Mouse (Mus musculus): Measurements from ENCODE around the gene Foxn2. TPM values are rescaled to one million over a fixed set of nuclear protein-coding genes. Genes with fewer than 3 reads are reported as not detected.

The Foxn2 gene
- total RNA-seq (2021) = 10 to 100 TPM; 15.6 to 15.9 TPM
- long read RNA-seq, experiment 1, full-length matches to known transcripts = 5 of 10 reads
- long read RNA-seq, experiment 1, partial matches to known transcripts = 4 of 10 reads
- long read RNA-seq, experiment 1, other reads (novel, unspliced or antisense) = 1 of 10 reads
- long read RNA-seq, experiment 2, full-length matches to known transcripts = 1 of 12 reads
- long read RNA-seq, experiment 2, partial matches to known transcripts = 4 of 12 reads
- long read RNA-seq, experiment 2, other reads (novel, unspliced or antisense) = 7 of 12 reads

DNA sequence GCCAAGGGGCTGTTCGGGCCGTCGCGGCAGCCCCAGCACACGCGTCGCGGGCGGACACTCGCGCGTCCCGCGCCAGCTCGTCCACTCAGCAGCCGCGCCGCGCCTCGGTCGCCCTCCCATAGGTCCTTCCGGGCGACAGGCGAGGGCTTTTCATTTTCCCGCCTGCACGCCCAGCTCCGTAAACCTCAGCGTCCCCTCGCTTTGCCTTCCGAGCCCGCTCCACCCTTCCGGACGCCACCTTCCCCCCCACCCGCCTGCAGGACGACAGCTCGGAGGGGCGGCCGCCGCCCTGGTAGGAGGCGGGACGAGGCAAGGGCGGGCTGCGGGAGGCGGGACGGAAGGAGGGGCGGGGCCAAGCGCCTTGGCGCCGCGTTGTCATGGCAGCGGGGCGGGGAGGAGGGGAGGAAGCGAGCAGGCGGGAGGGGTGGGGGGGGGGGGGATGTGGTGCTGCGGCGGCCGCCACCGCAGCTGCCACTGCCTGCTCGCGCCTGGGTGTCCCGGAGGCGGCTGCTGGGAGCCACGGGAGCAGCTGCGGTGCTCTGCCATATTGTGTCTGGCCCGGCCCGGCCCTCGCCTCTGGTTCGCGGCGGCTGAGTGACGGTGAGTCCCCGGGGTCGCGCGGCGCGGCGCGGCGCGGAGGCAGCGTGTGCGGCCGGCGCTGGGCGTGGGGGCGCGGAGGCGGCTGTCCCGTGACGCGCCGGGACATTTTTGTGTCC lies at the start of gene Foxn2:
Gene Foxn2, plus strand, starts transcription at position 427 of the 716 bp plus-strand sequence.
- intact Hi-C loops (cut with DNase I) = loop anchor here (2.0 to 5.0 kb wide), 5 partner anchors 52 to 376 kb away; partner anchors contain the start of gene Fbxo11
- peak within 1 kb of the TSS; percentile 97 for H3K4me3 ChIP-seq
- no peak for TF ChIP-seq CTCF (IDR thresholded peaks at IDR 0.05)
- peak; percentile 89 to 93 for DNase-seq (ENCODE audit: extremely low spot score in 1 of 2, low spot score in 2 of 2)
- peak within 1 kb of the TSS; percentile 85 for H3K27ac ChIP-seq

GRCm38 (mm10) chr17:88397501-88397900 lies 43.0 kb upstream of the Foxn2 start:
- intact Hi-C loops (cut with DNase I) = no loop called here
- H3K4me3 ChIP-seq = no peak overlapping the region
- H3K27ac ChIP-seq = no peak overlapping the region
- TF ChIP-seq CTCF (IDR thresholded peaks at IDR 0.05) = no peak
- DNase-seq (ENCODE audit: extremely low spot score in 1 of 2, low spot score in 2 of 2) = no peak

GRCm38 (mm10) chr17:88398090-88398489 lies 42.4 kb upstream of the Foxn2 start:
- DNase-seq (ENCODE audit: extremely low spot score in 1 of 2, low spot score in 2 of 2) = no peak
- intact Hi-C loops (cut with DNase I) = no loop called here
- no peak for TF ChIP-seq CTCF (IDR thresholded peaks at IDR 0.05)
- H3K4me3 ChIP-seq = no peak overlapping the region
- H3K27ac ChIP-seq = no peak overlapping the region

DNA sequence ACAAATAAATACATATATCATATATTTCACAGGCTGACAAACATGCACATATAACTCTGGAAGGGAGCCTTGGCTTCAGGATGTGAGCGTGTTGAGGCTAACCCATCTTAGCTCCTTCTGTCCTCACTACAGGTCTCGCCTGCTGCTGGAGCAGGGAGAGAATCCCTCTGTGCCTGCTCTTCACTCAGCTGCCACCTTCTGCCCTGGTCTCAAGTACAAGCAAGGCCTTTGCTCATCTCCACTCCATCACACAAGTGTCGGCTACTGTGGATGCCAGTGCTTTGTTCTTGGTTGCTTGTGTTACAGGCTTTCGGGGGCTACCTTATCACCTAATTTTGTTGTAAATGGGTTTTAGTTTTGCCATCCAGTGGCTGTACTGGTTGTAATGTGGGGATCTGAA lies 41.7 kb upstream of the Foxn2 start:
- no peak overlapping the region for H3K4me3 ChIP-seq
- intact Hi-C loops (cut with DNase I) = no loop called here
- TF ChIP-seq CTCF (IDR thresholded peaks at IDR 0.05) = no peak
- H3K27ac ChIP-seq = no peak overlapping the region
- no peak for DNase-seq (ENCODE audit: extremely low spot score in 1 of 2, low spot score in 2 of 2)

- intact Hi-C loops (cut with DNase I) = no loop called here
- no peak for TF ChIP-seq CTCF (IDR thresholded peaks at IDR 0.05)
- H3K4me3 ChIP-seq = no peak overlapping the region
- no peak for DNase-seq (ENCODE audit: extremely low spot score in 1 of 2, low spot score in 2 of 2)
- H3K27ac ChIP-seq = no peak overlapping the region
These were observed 40.4 kb upstream of the Foxn2 start for GRCm38 (mm10) chr17:88400122-88400521.

DNA sequence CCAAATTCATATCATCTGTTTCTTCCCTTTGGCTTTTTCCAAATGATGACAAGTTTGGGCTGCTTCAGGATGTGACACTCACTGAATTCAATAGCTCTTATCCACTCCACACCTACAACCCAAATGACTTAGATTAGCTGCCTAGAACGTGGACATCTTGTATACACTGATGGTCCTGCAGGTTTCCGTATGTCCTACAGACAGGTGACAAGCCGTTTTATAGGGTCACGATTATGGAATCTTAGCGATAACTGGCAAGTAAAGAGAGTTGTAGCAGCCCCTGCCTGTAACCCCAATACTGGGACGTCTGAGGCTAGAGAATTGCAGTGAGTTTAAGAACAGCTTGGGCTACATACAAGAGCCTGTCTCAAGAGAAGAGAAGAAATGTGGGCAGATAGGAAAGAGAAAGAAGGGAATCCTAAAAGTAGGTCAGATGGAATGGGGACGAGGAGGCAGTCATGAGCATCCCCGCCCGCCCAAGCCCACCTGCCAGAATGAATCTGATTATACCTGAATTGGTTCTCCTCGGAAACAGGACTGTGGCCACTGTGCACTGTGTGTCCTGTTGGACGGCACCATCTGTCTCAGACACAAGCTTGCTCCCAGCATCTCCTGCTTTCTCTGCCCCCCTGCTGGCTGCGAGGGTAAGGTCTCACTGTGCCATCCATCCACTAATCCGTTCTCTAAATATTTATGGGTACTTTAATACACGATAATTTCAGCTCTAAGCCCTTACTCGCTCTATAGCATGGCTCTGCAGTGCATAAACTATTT lies 39.6 kb upstream of the Foxn2 start:
- no peak for TF ChIP-seq CTCF (IDR thresholded peaks at IDR 0.05)
- H3K4me3 ChIP-seq = no peak overlapping the region
- DNase-seq (ENCODE audit: extremely low spot score in 1 of 2, low spot score in 2 of 2) = no peak
- no peak overlapping the region for H3K27ac ChIP-seq
- intact Hi-C loops (cut with DNase I) = no loop called here

GRCm38 (mm10) chr17:88403269-88403668 lies 37.2 kb upstream of the Foxn2 start:
- intact Hi-C loops (cut with DNase I) = no loop called here
- H3K4me3 ChIP-seq = no peak overlapping the region
- H3K27ac ChIP-seq = no peak overlapping the region
- TF ChIP-seq CTCF (IDR thresholded peaks at IDR 0.05) = no peak
- no peak for DNase-seq (ENCODE audit: extremely low spot score in 1 of 2, low spot score in 2 of 2)

DNA sequence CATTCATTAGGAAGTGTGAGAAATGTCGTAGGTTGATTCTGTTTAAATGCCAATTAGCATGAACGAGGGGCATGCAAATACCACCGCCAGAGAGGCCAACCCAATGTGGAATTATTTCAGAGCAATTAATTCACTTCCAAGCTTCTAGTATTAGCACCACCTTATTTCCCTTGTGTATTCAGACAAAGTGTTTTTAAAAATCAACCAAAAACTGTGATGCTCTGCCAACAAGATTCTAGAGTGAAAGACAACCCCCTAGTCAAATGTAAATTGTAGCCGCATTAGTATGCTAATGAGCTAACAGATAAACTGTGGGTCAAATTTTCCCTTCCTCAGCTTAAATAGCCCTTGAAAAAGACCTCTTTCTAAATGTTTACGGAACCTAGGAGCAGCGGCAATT lies 36.0 kb upstream of the Foxn2 start:
- DNase-seq (ENCODE audit: extremely low spot score in 1 of 2, low spot score in 2 of 2) = no peak
- intact Hi-C loops (cut with DNase I) = no loop called here
- TF ChIP-seq CTCF (IDR thresholded peaks at IDR 0.05) = no peak
- no peak overlapping the region for H3K4me3 ChIP-seq
- no peak overlapping the region for H3K27ac ChIP-seq

DNA sequence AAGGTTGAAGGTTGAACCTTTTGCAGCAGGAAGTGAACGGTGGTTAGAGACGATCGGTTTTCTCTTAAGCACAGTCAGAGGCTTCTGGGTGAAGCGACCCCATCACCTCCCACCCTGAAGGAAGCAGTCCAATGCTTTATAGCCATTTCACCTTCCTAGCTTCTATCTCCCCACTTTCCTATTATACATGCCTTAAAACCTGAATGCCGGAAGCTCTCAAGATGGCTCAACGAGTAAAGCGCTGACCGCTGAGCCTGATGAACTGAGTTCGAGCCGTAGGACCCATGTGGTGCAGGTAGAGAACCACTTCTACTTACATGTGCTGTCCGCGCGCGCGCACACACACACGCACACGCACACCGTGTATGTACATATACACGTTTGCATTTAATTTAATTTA lies 35.4 kb upstream of the Foxn2 start:
- no peak for TF ChIP-seq CTCF (IDR thresholded peaks at IDR 0.05)
- no peak for DNase-seq (ENCODE audit: extremely low spot score in 1 of 2, low spot score in 2 of 2)
- intact Hi-C loops (cut with DNase I) = no loop called here
- Histone ChIP-seq H3K4me3 (no peak overlapping the region), H3K27ac (no peak overlapping the region)

GRCm38 (mm10) chr17:88409706-88410105 lies 30.8 kb upstream of the Foxn2 start:
- Histone ChIP-seq H3K4me3 (no peak overlapping the region), H3K27ac (no peak overlapping the region)
- intact Hi-C loops (cut with DNase I) = no loop called here
- DNase-seq (ENCODE audit: extremely low spot score in 1 of 2, low spot score in 2 of 2) = no peak
- no peak for TF ChIP-seq CTCF (IDR thresholded peaks at IDR 0.05)

- Histone ChIP-seq H3K27ac (no peak overlapping the region), H3K4me3 (no peak overlapping the region)
- no peak for TF ChIP-seq CTCF (IDR thresholded peaks at IDR 0.05)
- intact Hi-C loops (cut with DNase I) = no loop called here
- DNase-seq (ENCODE audit: extremely low spot score in 1 of 2, low spot score in 2 of 2) = no peak
These were observed 27.2 kb upstream of the Foxn2 start for GRCm38 (mm10) chr17:88413155-88413836.
